Mouse (Mus musculus) gastrocnemius, postnatal 4 days (tissue): ENCODE measurements around the gene Ficd. TPM values are rescaled to one million over a fixed set of nuclear protein-coding genes. Genes with fewer than 3 reads are reported as not detected.
"Not testable (repeated sequence)": the region's sequence is repeated elsewhere in the genome, so short reads cannot be mapped to it uniquely, and the experiment has no call there.

Source experiments
- DNase-seq, 2 experiments: peaks; one replicate each; pipeline ENCODE4 v3.0.0; 2021 to 2022; ENCODE audit warnings: low spot score in 2 of 2, mixed read lengths in 2 of 2
- total RNA-seq, 2 experiments: library from RNA; stranded (reverse); gene quantifications; 2 replicates each; pipeline ENCODE4 v1.2.3; 2021

The Ficd gene
- total RNA-seq, 2 experiments from 2014 or later = 5.5 to 5.7 TPM

DNA sequence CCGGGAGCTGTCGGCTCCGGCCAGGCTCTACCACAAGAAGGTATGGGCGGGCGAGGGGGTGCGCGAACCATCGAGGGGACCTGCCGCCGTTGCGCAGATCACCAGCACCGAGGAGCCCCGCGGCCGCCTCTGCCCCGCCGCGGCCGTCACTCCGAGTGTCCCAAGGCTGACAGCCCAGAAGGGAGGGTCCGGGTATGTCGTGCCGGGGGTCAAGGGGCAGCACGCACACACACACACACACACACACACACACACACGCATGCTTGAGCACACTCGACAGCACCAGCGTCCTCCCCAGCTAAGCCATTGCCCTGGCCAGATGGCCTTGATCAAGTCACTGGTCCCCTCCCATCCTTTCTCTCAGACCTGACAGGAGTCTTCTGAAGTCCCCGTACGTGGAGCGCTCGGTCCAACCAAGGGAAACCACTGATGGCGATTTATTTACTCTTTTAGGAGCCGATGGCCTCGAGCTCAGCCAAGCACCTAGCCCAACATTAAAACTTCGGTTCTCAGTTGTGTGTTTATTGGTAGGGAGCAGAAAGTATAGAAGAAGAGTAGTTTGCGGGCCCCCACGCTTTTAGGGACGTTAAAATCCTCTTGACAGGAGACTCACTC lies 37.4 kb downstream of the Ficd start:
- no peak for DNase-seq

DNA sequence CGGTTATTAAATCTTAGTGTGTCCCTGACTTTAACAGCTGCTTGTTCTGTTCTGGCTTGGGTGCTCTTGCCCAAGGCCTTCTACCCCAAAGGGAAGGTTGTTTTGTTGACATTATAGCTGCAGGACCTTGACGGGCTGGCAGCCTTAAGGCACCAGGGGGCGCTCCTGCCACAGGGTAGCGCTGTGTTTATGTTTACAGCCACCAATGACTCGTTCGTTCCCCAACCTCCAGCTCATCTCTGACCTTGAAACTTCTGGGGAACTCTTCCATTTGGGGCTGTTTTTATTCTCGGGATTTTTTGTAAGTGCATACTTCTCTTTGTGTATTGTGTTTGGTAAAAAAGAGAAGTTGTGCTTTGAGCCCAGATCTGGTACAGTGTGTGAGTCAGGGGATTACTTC lies 38.1 kb downstream of the Ficd start:
- DNase-seq = peak; percentile 85 to 90

DNA sequence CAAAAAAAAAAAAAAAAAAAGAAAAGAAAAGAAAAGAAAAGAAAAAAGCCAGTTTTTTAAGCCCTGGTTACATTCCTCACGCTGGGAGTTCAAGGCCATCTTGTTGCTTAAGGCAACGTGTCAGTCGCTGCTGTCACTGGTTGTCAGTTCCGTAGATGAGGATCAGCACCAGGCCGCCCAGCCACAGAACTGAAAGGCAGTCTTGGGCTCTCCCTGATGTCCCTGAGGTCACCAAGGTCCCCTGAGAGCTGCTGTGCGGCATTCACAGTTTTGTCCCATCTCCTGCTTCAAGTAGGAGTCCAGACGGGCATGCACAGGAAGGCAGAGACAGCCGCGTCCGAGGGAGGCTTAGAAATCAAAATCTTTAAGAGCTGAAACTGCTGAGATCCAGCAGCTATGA lies 40.0 kb downstream of the Ficd start:
- no peak for DNase-seq

DNA sequence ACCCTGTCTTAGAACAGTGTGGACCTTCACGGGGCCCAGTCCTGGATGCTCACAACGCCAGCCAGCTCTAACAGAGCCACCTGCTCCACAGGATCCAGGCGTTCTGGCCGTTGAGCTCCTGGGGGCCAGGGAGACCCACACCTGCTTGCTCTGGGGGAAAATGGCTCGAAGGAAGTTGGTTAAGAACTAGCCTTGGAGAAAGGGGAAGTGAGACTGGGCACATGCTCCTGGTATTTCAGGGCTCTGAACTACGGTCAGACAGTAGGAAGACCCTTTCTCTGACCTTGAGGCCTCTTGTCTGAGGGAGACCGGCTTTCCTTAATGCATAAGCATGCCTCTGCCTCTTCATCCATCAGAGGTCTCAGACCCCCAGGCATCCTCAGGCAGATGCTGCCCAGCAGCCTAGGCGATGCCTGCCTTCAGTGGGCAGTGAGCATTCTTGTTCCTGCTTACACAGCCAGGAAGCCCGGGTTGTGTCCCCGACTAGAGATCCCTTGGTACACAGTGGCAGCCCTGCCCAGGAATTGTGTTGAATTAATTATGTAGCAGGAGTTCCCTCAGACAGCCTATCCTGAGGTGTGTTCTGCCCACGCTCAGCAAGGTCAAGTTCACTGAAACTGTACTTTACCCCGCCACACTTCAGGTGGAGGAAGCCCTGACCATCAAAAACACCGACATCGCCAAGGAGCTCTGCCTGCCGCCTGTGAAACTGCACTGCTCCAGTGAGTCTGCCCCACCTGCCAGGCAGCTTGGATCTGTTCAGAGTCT lies 40.7 kb downstream of the Ficd start:
- DNase-seq = no peak

DNA sequence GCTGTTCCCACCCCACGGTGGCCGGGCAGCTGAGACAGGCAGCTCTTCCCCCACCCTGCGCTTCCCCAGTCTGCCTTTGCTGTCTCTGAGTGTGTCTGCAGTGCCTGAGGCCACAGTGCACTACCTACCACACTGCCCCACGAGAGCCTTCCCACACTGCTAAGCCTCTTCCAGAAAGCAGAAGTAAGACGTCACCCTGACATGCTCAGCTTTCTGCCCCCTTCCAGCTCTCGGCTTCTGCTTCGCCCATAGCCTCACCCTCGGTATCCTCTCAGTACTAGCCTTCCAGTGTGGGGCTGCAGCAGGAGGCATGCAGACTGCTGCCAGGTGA lies 41.3 kb downstream of the Ficd start:
- no peak for DNase-seq

DNA sequence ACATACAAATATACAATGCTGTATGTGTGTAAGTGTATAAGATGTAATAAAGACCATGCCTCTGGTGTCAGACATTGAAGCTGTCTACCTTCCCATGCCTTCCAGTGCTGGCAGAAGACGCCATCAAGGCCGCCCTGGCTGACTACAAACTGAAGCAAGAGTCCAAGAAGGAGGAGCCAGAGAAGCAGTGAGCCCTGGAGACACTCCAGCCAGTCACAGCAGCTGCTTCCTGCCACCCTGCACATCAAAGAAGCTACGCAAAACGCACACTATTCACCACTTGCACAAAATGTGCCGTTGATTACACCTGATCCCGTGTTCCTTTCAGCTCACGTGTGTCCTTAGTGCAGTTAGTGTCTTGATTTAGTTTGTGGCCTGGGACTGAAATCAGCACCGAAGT lies 42.1 kb downstream of the Ficd start:
- DNase-seq = not testable (repeated sequence)

DNA sequence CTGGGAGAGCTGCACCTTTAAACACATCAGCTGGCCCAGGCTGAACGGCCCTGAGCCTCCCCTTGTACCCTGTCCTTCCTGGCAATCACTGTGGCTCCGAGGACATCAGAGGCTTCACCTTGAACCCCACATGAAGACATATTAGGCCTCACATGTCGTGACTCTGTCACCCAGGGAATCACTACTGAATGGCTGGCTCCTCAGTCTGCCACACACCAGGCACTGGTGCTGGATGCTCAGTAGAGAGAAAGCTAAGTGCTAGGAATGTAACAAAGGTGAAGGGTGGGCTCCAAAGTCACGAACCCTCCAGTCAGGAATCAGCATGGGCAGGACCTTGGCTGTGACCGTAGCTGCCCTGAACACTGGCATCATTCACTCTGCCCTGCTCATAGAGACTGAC lies 44.0 kb downstream of the Ficd start:
- no peak for DNase-seq

DNA sequence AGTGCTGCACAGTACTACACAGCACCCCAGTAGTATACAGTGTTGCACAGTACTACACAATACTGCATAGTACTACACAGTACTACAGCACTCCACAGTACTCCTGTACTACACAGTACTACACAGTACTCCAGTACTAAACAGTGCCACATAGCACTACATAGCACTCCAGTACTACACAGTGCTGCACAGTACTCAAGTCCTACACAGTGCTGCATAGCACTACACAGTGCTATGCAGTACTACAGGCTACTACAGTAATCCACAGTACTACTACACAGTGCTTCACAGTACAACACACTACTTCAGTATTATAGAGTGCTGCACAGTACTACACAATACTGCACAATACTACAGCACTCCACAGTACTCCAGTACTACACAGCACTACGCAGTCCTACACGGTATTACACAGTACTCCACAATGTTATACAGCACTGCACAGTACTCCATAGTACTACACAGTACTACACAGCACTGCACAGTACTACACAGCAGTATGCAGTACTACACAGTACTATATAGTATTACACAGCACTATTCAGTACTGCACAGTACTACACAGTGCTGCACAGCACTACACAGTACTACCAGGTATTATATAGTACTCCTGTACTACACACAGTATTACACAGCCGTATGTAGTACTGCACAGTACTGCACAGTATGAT lies 44.6 kb downstream of the Ficd start:
- DNase-seq = no peak

DNA sequence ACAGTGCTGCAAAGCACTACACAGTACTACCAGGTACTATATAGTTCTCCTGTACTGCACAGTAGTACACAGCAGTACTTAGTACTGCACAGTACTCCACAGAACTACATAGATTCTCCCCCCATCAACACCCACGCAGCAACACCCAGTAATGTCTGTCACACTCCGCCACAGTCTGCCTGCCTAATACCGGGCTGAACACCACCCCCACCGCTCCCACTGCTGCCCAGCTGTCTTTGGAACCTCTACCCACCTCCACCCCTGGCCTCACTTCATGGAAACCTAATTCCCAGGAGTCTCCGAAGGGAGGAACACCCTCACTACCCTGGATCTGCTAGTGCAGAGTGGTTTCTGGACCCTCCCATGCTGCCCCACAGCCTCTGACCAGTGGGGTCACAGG lies 45.2 kb downstream of the Ficd start:
- no peak for DNase-seq

DNA sequence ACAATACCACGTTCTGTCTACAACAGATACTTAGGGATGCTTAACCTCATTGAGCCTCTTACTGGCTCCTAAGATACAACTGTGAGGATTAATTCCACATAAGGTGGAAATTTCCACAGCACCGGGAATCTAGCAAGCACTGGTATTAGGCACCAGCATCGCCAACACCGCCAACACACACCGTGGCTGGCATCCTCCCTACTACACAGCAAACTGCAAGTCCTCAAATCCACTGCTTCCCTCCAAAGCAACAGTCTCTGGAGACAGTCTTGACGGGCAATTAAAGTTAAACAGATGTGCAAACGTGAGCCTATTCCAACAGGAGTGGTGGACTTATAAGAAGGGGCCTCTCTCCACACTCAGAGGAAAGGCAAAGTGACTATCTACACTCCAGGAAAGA lies 45.7 kb downstream of the Ficd start:
- DNase-seq = no peak

DNA sequence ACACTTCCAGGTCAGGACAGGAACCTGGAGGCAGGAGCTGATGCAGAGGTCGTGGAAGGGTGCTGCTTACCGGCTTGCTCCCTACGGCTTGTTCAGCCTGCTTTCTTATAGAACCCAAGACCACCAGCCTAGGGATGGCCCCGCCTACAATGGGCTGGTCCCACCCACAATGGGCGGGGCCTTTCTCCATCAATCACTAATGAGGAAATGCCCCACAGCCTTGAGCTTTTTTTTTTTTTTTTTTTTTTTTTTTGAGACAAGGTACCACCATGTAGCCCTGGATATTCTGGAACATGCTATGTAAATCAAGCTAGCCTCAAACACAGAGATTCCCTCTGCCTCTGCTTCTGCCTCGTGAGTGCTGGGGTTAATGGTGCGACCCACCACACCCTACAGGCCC lies 46.3 kb downstream of the Ficd start:
- DNase-seq = no peak

DNA sequence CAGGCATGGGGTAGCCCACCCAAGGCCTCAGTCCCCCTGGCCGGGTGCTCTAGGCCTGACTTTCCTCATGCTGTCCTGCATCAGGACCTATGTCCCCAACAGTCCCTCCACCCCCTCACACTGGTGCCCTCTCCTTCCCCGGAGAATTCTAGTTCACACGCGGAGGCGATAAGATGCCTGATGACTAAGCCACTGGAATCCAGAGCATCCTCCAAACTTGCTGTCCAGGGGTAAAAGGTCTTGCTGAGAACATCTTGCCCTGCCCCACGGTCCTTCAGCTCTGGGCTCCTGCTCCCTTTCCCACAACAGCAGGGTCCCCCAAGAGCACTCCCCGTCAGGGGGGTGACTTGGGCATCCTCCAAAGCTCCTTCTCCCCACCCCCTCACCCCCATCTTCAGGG lies 47.0 kb downstream of the Ficd start:
- no peak for DNase-seq

DNA sequence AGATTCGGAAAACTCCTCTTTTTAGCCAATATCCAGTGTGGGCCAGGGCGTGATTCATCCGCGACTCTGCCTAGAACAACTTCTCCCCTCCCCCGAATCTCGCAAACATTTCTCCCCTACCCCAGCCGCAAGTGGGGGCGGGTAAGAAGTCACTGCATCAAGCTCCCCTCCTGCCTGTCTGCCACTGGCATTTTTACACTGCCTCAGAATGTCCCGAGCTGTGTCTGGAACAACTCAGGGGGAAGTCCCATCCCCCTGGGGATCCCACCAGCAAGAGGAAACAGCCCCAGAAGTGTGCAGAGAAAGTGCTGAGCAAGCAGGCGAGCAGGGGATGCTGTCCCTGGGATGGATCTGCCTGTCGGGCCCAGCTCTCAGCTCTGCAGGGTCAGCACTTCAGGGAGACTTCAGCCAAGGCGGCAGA lies 48.0 kb downstream of the Ficd start:
- peak in 1 of 2 experiments; percentile 68 for DNase-seq

DNA sequence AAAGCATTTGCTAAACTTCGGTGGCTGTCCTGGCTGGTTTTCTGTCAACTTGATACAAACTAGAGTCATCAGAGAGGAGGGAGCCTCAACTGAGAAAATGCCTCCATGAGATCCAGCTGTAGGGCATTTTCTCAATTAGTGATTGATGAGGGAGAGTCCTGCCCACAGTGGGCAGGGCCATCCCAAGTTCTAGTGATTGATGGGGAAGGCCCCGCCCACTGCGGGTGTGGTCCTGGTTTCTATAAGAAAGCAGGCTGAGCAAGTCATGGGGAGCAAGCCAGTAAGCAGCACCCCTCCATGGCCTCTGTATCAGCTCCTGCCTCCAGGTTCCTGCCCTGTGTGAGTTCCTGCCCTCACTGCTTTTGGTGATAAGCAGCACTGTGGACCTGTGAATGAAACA lies 48.5 kb downstream of the Ficd start:
- DNase-seq = not testable (repeated sequence)

DNA sequence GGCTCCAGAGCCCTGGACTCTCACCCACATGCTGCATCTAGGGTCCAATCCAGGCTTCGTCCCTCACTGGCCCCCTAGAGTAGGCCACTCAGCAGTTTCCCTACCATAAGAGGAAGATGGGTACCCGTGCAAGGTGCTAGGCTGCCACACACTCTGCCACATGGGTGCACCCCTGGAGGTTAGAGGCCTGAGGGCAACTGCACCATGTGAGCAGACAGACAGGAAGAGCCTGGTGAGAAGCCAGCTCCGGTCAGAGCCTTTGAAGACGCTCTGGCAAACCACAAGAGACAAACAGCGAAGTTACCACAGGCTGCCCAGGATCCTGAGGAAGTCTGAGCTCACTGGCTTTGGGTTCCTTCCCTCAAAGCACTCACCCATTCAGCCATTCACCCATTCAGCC lies 51.4 kb downstream of the Ficd start:
- DNase-seq = no peak

DNA sequence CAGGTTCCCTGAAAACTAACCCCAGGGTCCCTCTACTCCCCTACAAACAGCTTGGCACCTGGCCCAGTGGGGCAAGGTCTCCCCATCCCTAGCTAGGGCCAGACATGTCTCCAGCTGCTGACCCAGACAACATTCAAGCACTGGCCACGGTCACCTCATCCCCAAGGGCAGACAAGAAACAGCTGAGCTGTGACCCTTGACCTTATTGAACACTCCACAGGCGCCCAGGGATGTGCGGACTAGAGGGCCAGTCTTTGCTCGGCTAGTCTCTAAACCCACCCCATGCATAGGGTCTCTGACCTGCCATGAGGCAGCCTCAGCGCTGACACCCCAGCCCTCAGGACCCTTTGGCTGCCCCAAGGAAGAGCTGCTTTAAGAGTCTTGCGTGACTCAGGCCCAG lies 53.0 kb downstream of the Ficd start:
- no peak for DNase-seq

DNA sequence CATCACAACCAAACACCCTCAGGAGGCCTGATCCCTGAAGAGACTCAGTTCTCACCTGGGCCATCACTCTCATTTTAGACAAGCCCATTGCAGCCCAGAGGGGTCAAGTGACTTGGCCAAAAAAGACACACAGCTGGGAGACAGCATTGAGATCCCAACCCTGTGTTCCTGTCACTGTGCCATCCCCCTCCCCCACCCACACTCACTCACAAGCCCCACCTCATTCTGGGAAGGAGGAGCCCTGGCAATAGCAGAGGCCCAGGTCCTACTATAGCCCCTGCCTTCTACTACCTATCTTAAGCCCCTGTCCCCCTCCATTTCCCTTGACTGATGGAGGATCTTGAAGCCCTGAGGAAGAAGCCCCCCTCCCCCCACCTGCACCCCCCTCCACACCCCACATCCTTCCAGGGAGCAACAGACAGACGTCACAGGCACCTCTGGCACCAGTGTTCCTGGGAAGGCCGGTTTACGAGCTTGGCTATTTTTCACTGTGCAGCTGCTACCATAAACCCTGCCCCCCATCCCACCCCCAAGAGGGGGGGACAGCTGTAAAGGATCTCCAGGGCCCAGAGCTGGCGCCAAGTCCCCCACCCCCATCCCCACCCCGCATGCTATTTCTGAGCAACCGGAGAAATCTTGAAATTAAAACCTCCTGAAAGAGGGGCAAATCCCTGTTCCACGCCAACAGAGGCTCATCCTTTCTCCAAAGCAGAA lies 53.6 kb downstream of the Ficd start:
- peak in 1 of 2 experiments; percentile 73 for DNase-seq

Other genes starting within 250 kb of the Ficd start
- gene Wscd2, start 245.5 kb upstream of the Ficd start, total RNA-seq = 1 to 10 TPM; 1.2 to 1.4 TPM
- gene Cmklr1, start 85.4 kb upstream of the Ficd start, total RNA-seq = 10 to 100 TPM; 16.1 to 16.7 TPM
- gene 1700069L16Rik, start 11.0 kb upstream of the Ficd start, total RNA-seq = not detected
- 10 to 100 TPM; 18.9 to 21.9 TPM for gene Sart3, start 36.7 kb downstream of the Ficd start, total RNA-seq
- 10 to 100 TPM; 69.5 to 70.2 TPM for gene Iscu, start 36.9 kb downstream of the Ficd start, total RNA-seq
- 10 to 100 TPM; 30.8 to 34.9 TPM for gene Tmem119, start 64.7 kb downstream of the Ficd start, total RNA-seq
- gene Selplg, start 96.8 kb downstream of the Ficd start, total RNA-seq = 1 to 10 TPM; 3.0 to 3.1 TPM
- gene Coro1c, start 173.0 kb downstream of the Ficd start, total RNA-seq = 10 to 100 TPM; 70.4 to 84.2 TPM